Mouse (Mus musculus) gastrocnemius, postnatal 14 days (tissue): ENCODE measurements around the gene Fgf8. TPM values are rescaled to one million over a fixed set of nuclear protein-coding genes. Genes with fewer than 3 reads are reported as not detected.

Source experiments
- DNase-seq: peaks from one replicate; pipeline ENCODE4 v3.0.0; 2021; ENCODE audit warnings: mixed read lengths
- intact Hi-C: fragments of 180-260 bp; cut with DNase I; formaldehyde crosslinking; loops from one replicate; pipeline ENCODE4 v1.15.1; 2025; ENCODE audit warnings: low total_unique reads
- long read RNA-seq, 2 experiments: library from polyadenylated mRNA; stranded (forward); transcript quantifications; one replicate each; pipeline ENCODE4 v2.0.0; 2021
- total RNA-seq, 2 experiments: library from RNA; stranded (reverse); gene quantifications; 2 replicates each; pipeline ENCODE4 v1.2.3; 2021

The Fgf8 gene
- not detected for total RNA-seq
- long read RNA-seq, experiment 1: 0 reads
- long read RNA-seq, experiment 2: 0 reads

GRCm38 (mm10) chr19:45742218-45742983, at the start of gene Fgf8:
Fgf8 (minus strand) TSS chr19:45742915.
- intact Hi-C loops: no loop called here
- no peak for DNase-seq

GRCm38 (mm10) chr19:45792404-45792803, 49.7 kb upstream of the Fgf8 start:
- intact Hi-C loops: no loop called here
- no peak for DNase-seq

GRCm38 (mm10) chr19:45789888-45790874, 47.5 kb upstream of the Fgf8 start:
- intact Hi-C loops: no loop called here

GRCm38 (mm10) chr19:45789365-45789764, 46.6 kb upstream of the Fgf8 start:
- intact Hi-C loops: no loop called here
- DNase-seq: no peak

More at GRCm38 (mm10) chr19:45789888-45790874, 47.5 kb upstream of the Fgf8 start:
- DNase-seq: no peak

GRCm38 (mm10) chr19:45788337-45788736, 45.6 kb upstream of the Fgf8 start:
- intact Hi-C loops: no loop called here
- no peak for DNase-seq

GRCm38 (mm10) chr19:45787450-45787849, 44.7 kb upstream of the Fgf8 start:
- intact Hi-C loops: no loop called here
- DNase-seq: no peak

GRCm38 (mm10) chr19:45785470-45785869, 42.8 kb upstream of the Fgf8 start:
- DNase-seq: no peak
- intact Hi-C loops: no loop called here

GRCm38 (mm10) chr19:45783933-45784576, 41.3 kb upstream of the Fgf8 start:
- DNase-seq: no peak
- intact Hi-C loops: no loop called here

- intact Hi-C loops: no loop called here
- DNase-seq: peak; percentile 98
These were observed 40.6 kb upstream of the Fgf8 start, which contains the start of gene Mgea5 for GRCm38 (mm10) chr19:45783181-45783932. Mgea5 (minus strand) TSS chr19:45783837.

GRCm38 (mm10) chr19:45782315-45783001, 39.7 kb upstream of the Fgf8 start:
- intact Hi-C loops: no loop called here
- DNase-seq: peak; percentile 73

- no peak for DNase-seq
- intact Hi-C loops: no loop called here
These were observed 39.0 kb upstream of the Fgf8 start for GRCm38 (mm10) chr19:45781676-45782075.

GRCm38 (mm10) chr19:45780350-45780915, 37.7 kb upstream of the Fgf8 start:
- DNase-seq: no peak
- intact Hi-C loops: no loop called here

GRCm38 (mm10) chr19:45775486-45775885, 32.8 kb upstream of the Fgf8 start:
- DNase-seq: no peak

GRCm38 (mm10) chr19:45771501-45771900, 28.8 kb upstream of the Fgf8 start:
- intact Hi-C loops: no loop called here
- no peak for DNase-seq

More at GRCm38 (mm10) chr19:45775486-45775885, 32.8 kb upstream of the Fgf8 start:
- intact Hi-C loops: no loop called here

GRCm38 (mm10) chr19:45760810-45761209, 18.1 kb upstream of the Fgf8 start:
- intact Hi-C loops: no loop called here
- DNase-seq: no peak

- intact Hi-C loops: no loop called here
- no peak for DNase-seq
These were observed 16.0 kb upstream of the Fgf8 start for GRCm38 (mm10) chr19:45758671-45759070.

- DNase-seq: no peak
- intact Hi-C loops: no loop called here
These were observed 10.8 kb upstream of the Fgf8 start for GRCm38 (mm10) chr19:45753551-45753950.

- DNase-seq: no peak
- intact Hi-C loops: no loop called here
These were observed 9.2 kb upstream of the Fgf8 start for GRCm38 (mm10) chr19:45751881-45752280.
